Mouse (Mus musculus) heart, adult 2 months (tissue): ENCODE data around the gene 4921536K21Rik.

ENCODE experiments used
- CTCF ChIP-seq: fragments of 200-600 bp; IDR thresholded peaks from 2 replicates; pipeline ENCODE4 v1.8.1; 2022; ENCODE audit warnings: antibody characterized with exemption, mild to moderate bottlenecking, moderate library complexity
- POLR2A ChIP-seq: fragments of 200-500 bp; IDR thresholded peaks from 2 replicates; pipeline ENCODE4 v1.6.1; 2011; ENCODE audit warnings: mild to moderate bottlenecking, low read depth, low read length, control low read depth; ENCODE audit not compliant: insufficient read depth

GRCm38 (mm10) chr11:3862661-3863453 is 32.0 kb downstream of the 4921536K21Rik start:
- TF ChIP-seq POLR2A (no peak), CTCF (0 out of 2 replicates have a peak, but pooled peaks have one; percentile 17)
